Mouse (Mus musculus): ENCODE measurements around the gene Zfp36l2.

The Zfp36l2 gene

GRCm38 (mm10) chr17:84152206-84152975 is 35.4 kb downstream of the Zfp36l2 start:
- peak; percentile 52 for DNase-seq (ENCODE audit: low spot score)

GRCm38 (mm10) chr17:84151306-84151705 is 36.4 kb downstream of the Zfp36l2 start:
- peak; percentile 33 for DNase-seq (ENCODE audit: low spot score)

DNA sequence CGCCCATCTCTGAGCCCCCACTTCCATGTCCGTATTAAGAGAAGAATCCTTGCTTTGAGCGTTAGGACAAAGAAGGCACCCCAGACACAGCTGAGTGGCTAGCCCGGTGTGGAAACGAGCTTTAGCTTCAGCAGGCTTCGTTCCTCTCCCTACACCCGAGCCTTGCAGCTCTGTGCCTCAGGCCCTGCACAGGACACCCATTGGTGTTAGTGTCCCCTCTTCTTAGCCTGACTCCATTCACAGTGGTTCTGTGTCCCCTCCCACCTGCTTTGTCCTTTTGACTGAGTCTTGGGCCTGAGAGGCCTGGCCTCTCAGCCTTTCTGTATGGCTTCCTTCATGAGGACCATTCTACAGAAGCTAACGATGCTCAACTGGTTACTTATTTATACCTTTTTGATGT is 37.5 kb downstream of the Zfp36l2 start:
- DNase-seq (ENCODE audit: low spot score): peak; percentile 27

GRCm38 (mm10) chr17:84149566-84149965 is 38.2 kb downstream of the Zfp36l2 start:
- peak; percentile 40 for DNase-seq (ENCODE audit: low spot score)

GRCm38 (mm10) chr17:84148499-84149484 is 39.0 kb downstream of the Zfp36l2 start:
- DNase-seq (ENCODE audit: low spot score): peak; percentile 50

GRCm38 (mm10) chr17:84147183-84148108 is 40.3 kb downstream of the Zfp36l2 start:
- DNase-seq (ENCODE audit: low spot score): peak; percentile 34

DNA sequence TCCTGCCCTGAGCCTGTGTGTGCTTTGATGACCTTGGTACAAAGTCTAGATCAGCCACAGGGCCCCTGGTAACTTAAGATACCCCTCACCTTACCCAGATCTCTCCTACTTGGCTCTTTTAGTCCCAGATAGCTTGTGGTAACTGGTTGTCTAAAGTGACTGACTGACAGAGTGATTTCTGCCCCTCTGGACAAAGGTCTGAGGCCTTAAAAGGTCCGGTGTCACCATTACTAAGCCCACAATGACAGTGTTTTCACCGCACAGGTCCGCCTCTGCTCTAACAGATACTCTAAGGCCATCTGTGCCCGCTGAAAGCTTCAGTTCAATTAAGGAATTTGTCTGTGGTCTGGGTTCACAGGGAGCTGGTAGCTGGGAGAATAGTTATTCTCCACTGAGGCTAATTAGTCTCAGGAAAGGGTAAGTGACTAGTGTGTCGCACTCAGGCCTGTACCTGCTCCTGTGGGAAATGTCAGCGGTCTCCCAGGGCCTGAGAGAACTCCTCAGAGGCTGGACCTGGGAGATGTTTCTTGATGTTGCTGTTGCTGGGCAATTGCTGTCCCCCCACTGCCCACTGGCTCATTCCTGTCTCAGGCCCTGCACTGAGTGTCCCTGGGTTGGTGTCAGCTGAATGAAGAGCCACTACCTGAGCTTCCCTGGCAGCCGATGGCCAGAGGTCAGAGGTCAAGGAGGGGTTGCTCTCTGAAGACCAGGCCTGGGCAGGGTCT is 41.1 kb downstream of the Zfp36l2 start:
- no peak for DNase-seq (ENCODE audit: low spot score)

DNA sequence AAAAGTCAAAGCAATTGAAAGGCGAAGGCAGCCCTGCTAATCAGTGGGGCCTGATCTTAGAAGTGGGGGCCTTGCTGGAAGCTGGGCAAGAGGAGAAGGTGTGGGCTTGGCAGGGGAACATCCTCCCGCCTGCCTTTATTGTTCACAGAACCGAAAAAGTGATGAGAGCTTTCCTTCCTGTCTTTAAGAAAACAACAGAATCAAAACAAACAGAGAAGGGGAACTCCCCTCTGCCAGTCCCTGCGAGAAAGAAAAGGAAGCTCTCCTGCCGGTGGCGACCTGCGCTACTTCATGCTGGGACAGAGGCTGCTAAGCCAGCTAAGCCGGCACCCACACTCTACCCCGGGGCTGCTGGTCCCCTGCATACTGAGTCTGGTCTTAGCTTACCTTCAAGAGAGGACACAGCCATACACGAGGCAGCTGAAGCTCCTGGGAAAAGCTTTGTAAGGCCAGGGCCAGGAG is 41.9 kb downstream of the Zfp36l2 start:
- no peak for DNase-seq (ENCODE audit: low spot score)

DNA sequence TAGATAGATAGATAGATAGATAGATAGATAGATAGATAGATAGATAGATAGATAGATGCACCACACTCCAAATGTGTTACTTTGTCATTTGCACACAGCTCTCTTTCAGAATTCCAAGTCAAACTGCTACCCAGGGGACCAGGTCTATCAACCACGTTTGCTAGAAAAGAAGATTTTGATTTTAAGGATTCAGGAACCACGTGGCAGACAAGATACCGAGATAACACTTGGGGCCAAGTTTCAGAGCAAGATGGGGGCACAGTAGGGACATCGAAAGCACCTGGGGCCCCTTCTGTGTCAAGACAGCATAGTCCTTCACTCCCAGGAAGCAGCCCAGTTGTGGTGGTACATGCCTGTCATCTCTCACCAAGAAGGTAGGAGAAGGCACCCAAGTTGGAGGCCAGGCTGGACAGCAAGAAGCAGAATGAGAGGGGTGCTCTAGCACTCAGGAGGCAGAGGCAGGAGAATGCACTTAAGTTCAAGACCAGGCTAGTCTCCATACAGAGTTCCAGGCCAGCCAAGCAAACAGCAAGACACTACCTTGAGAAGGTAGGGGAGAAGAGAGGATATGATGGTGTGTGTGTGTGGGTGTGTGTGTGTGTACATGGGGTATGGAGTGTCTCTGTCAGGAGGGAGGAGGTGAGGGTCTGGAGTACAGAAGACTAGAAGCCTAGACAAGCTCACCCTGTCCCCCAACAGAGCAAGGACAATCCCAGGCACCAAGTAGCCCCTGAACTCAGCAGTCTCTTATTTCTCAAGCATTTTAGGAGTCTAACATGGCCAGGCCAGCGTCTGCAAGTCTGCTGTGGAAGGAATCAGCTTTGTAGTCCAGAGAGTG is 42.8 kb downstream of the Zfp36l2 start:
- DNase-seq (ENCODE audit: low spot score): no peak

- DNase-seq (ENCODE audit: low spot score): no peak
These were observed 43.6 kb downstream of the Zfp36l2 start for GRCm38 (mm10) chr17:84144130-84144529.

DNA sequence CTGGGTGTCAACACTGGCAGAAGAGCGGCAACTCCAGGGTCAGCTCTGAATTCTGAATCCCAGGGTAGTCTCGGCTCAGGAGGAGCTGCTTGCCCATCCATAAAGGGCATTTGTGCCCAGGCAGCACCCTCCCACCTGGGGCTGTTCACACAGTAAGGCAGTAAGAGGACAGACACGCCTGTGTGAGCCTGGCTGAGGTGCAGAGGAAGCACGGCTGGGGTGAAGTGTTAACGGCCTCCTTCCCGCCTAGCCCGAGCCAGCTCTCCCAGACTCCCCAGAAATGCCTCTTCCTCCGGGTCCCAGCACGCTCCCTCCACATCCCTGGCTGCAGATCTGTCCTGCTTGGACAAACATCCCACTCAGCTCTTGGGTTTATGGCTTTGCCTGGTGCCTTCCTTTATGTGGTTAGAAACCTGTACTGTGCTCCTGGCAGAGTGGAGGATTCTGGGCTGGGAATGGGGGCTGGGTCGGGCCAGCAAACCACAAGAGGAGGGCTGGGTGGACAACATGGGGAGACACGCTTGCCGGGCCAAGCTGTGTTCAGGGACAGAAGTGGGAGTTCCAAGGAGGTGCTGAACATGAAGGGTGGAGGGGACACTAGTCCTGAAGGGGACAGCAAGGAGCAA is 44.4 kb downstream of the Zfp36l2 start:
- DNase-seq (ENCODE audit: low spot score): no peak

GRCm38 (mm10) chr17:84141691-84142090 is 46.1 kb downstream of the Zfp36l2 start:
- DNase-seq (ENCODE audit: low spot score): no peak

DNA sequence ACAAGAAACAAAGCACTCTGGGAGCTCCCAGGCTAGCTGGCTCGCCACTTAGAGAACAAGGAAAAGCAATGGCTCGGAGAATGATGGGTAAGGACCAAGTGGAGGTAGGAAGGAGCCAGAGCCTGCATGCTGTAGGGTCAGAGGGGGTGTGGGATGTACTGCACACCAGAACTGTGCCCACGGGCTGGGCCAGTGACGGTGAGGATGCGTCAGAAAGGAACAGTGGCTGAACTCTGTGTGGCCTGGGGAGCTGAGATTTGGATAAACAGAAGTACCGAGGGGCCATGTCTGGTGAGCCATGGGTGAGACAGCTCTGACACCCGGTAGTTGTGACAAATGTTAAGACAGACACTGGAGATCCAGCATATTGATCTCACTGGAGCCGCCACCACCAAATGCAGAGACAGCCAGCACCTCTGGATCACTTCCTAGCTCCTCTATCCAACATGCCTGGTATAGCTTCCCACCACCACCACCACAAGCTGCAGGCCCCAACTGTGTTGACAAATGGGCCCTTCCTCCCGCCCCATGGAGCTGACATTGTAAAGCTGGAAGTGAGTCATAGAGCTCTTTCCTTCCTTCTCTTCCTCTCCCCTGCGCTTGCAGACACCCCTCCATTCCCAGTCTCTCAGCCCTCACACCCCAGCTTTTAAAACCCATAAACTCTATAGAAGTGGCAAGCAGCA is 46.8 kb downstream of the Zfp36l2 start:
- no peak for DNase-seq (ENCODE audit: low spot score)

GRCm38 (mm10) chr17:84137393-84138171 is 50.2 kb downstream of the Zfp36l2 start:
- DNase-seq (ENCODE audit: low spot score): no peak

- peak; percentile 54 for DNase-seq (ENCODE audit: low spot score)
These were observed 50.9 kb downstream of the Zfp36l2 start for GRCm38 (mm10) chr17:84136669-84137392.

- DNase-seq (ENCODE audit: low spot score): no peak
These were observed 51.5 kb downstream of the Zfp36l2 start for GRCm38 (mm10) chr17:84136217-84136616.

DNA sequence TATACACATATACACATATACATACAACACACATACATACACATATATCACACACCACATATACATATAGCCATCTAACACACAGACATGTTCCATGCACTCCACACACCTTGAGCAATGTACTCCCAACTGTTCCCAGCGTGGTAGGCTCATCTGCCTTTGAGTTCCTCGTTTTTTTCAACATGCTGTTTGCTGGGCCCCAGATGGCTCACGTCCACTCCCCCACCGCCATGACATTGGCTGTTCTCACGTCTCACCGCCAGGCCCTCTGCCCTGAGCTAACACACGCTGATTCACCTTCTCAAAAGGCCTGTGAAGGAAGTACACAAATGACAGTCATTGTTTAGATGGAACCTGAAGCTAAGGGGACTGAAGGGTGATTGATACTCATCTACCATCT is 52.5 kb downstream of the Zfp36l2 start:
- no peak for DNase-seq (ENCODE audit: low spot score)

Data from testis, postnatal 10 days (tissue).